Mouse (Mus musculus): Measurements from ENCODE around the gene Nln.

- TF ChIP-seq CTCF (IDR thresholded peaks at IDR 0.05; ENCODE audit: extremely low read depth, insufficient read length, insufficient replicate concordance, low read depth, low read length) = no peak
- no peak for TF ChIP-seq POLR2A (IDR thresholded peaks at IDR 0.05; ENCODE audit: low read depth, low read length)
Measured at GRCm38 (mm10) chr13:104112266-104112900, 3.0 kb upstream of the Nln start.
